Mouse (Mus musculus) ZHBTc4 (cell line): ENCODE measurements around the gene Magi1.

Experiments
- DNase-seq: peaks from one replicate; pipeline ENCODE4 v3.0.0-alpha.2; 2011; ENCODE audit warnings: low read depth, low spot score

Gene Magi1

GRCm38 (mm10) chr6:94162918-94163317, 120.8 kb downstream of the Magi1 start:
- peak; percentile 17 for DNase-seq

DNA sequence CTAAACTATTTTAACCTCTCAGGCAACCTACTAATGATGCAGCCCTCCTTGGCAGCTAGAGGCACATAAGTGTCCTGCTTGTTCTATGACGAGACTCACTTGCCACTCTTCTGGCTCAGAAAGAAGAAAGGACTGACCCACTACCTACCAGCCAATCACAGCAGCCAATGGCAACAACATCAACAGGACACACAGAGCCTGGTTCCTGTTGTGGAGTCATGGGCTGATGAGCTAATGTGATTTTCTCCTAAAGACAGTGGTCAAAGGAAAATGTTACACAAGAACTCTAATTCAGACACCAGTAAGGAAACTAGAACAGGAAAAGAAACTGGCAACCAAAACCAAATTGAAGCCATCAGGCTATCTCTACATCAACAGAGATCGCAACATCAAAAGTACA, 124.5 kb downstream of the Magi1 start:
- no peak for DNase-seq

- DNase-seq: no peak
Measured at GRCm38 (mm10) chr6:94158119-94158848, 125.4 kb downstream of the Magi1 start.

GRCm38 (mm10) chr6:94155996-94156395, 127.7 kb downstream of the Magi1 start:
- DNase-seq: no peak

- DNase-seq: peak; percentile 11
Measured at GRCm38 (mm10) chr6:94154854-94155601, 128.7 kb downstream of the Magi1 start.

DNA sequence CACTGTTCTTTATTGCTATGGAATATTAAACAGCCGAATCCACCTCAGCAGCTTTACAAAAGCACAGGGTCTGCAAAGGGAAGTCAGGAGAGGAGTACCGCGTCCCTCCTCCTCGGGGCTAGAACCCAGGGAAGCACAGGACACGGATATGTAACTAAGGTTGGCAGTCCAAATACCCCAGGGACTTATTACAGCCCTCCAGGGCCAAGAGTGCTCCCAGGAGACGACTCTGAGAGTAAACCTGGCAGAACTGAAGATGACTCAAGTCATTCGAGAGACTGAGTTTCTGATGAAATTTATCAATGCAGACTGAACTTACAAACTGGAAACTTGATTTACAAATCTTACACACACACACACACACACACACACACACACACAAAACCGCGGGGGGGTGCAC, 130.8 kb downstream of the Magi1 start:
- no peak for DNase-seq

- DNase-seq: no peak
Measured at GRCm38 (mm10) chr6:94150876-94151275, 132.8 kb downstream of the Magi1 start.

DNA sequence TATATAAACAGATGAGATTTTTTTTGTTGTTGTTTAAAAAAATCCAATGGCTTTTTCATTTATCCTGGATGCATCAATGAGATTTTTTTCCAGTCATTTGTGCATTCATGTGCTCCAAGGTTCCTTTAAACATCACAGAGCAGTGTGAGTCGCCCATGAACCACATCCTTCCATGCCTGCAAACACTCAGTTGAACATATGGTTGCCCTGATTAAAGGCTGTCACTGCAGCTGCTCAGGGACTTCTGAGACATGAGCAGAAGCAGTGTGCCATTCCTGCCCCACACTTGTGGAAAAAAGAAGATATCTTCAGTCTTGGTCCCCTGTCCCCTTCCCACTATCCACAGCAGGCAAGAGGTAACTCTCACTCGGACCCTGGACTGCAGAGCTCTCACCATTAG, 133.9 kb downstream of the Magi1 start:
- no peak for DNase-seq

- DNase-seq: no peak
Measured at GRCm38 (mm10) chr6:94146206-94146493, 137.6 kb downstream of the Magi1 start.

GRCm38 (mm10) chr6:94145430-94146205, 138.1 kb downstream of the Magi1 start:
- DNase-seq: no peak

GRCm38 (mm10) chr6:94142493-94142892, 141.2 kb downstream of the Magi1 start:
- DNase-seq: no peak

- DNase-seq: no peak
Measured at GRCm38 (mm10) chr6:94141496-94141895, 142.2 kb downstream of the Magi1 start.

- peak; percentile 26 for DNase-seq
Measured at GRCm38 (mm10) chr6:94139952-94140414, 143.7 kb downstream of the Magi1 start.

- DNase-seq: peak; percentile 42
Measured at GRCm38 (mm10) chr6:94136693-94137092, 147.0 kb downstream of the Magi1 start.

- no peak for DNase-seq
Measured at GRCm38 (mm10) chr6:94134159-94134558, 149.6 kb downstream of the Magi1 start.

DNA sequence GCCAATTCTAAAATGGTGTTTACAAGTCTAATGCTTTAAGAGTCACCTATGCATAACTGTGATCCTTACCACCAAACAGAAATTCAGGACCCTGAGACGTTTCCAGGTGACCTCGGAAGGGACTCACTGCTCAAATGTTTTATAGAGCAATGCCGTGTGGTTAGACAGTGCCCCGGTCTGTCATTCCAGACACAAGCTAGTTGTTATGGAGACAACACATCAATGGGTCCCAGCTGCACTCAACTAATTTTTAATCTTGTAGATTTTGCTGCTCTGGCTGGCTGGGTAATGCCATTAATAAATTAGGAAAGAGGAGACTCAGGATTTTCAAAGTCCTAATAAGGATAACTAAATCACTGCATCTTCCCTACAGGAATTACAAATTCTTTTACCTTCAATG, 151.7 kb downstream of the Magi1 start:
- no peak for DNase-seq

- no peak for DNase-seq
Measured at GRCm38 (mm10) chr6:94130389-94130788, 153.3 kb downstream of the Magi1 start.

DNA sequence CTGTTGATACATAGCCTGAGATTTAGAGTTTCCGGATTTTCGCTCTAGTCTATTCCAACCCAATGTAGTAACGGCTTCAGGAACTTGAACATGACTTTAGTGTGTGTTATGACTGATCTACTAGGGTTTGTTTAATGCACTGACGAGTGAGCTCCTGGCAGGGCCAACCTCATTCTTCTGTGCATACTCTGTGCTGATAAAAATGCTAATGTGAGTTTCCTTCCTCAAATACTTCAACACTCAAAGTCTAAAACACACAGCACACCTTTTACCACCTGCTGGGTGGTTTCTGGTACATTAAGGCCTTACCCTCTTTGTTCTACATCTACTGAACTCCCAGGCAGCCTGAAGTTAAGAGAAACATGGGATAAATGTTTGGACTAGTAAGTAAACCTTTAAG, 157.0 kb downstream of the Magi1 start:
- peak; percentile 13 for DNase-seq

DNA sequence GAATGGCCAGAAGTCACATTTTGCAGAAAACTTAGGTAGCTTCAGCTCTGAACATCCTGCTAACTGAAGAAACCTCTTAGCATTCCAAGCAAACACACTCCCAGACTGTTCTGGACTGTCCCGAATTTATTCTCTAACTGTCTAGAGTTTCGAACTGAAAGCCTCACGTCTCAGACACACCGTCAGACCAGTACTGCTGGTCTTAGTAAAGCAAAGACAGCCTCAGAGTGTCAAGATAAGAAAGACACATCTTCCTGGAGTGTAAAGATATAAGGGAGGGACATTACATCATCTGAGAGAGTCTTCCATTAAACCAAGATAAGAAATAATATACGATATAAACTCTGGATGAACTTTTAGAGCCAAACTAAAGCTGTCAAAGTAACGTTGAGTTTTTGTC, 158.6 kb downstream of the Magi1 start:
- DNase-seq: no peak

DNA sequence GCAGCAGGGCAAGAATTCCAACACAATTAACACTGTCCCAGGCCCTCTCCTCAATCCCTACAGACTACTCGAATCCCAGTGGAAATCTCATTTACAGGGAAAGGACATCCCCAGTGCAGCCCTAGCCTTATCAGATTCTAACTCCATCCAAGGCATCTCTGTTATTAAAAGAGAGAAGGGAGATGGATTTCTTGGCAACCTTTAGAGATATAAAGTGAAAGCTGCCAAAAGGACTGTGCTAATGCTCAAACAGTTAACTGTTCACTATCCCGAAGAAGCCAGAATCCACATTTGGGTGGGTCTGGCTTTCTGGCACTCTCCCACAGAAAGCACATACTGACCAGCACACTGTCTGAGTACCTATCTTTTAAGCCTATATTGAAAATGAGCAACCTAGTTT, 159.4 kb downstream of the Magi1 start:
- DNase-seq: no peak

GRCm38 (mm10) chr6:94122566-94123150, 161.1 kb downstream of the Magi1 start:
- DNase-seq: no peak

- DNase-seq: no peak
Measured at GRCm38 (mm10) chr6:94121488-94121887, 162.2 kb downstream of the Magi1 start.
